Mouse (Mus musculus): ENCODE results near the gene F2r. TPM values are rescaled to one million over a fixed set of nuclear protein-coding genes. Genes with fewer than 3 reads are reported as not detected.
A peak's percentile ranks its signal among the peaks of the same experiment; 100 is the strongest.

Gene F2r
- total and polyA plus RNA-seq, 2 experiments from 2014 or later, result 28.0 to 41.7 TPM

DNA sequence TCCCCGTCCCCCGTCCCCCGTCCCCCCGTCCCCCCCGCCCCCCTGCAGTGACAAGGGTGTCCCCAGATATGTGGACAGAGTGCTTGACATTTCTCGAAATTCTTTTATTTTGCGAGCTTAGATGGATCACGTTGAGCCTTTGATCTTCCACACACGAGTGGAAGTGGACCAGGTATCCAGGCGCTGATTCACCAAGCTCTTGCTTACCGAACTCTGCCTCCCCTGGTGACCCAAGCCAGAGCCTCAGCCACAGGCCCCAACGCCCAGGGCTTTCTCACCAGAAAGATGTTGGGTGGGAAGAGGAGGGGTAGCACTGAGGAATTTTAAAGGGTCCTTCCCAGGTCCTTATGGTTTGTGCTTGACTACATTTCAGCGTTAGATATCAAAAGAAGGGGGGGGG lies 572 bp upstream of the F2r start:
- Histone ChIP-seq H3K9me3 (ENCODE audit: low read length) (no peaks in the 10 kb centered on the region), H3K36me3 (ENCODE audit: insufficient read depth) (no peaks in the 10 kb centered on the region), H3K4me1 (ENCODE audit: insufficient read depth) (peaks cover 5% of the 10 kb centered on the region; the same call in 1 of the 2 replicates), H3K4me2 (ENCODE audit: low read depth) (peak overlapping the region; percentile 90), H3K27ac (ENCODE audit: low read depth, low read length) (no peak overlapping the region), H3K27me3 (ENCODE audit: insufficient read depth, low read length) (no peaks in the 10 kb centered on the region), H3K4me3 (ENCODE audit: low read depth, low read length) (peak overlapping the region; percentile 62), H3K9ac (peak overlapping the region; percentile 71; the same call in 1 of the 2 replicates)
- ATAC-seq (no peak), DNase-seq (no peak)
- no peak for TF ChIP-seq CTCF (IDR thresholded peaks at IDR 0.05; ENCODE audit: low read depth)
- WGBS, result 5% methylated on average over 13 of the region's 13 CpGs

- peak; percentile 59; the same call in 1 of the 2 replicates for ATAC-seq
- H3K4me3 ChIP-seq (ENCODE audit: low read depth, low read length), result peak overlapping the region; percentile 62
- no peaks in the 10 kb centered on the region for H3K9me3 ChIP-seq (ENCODE audit: low read length)
- peak overlapping the region; percentile 42; the same call in 1 of the 2 replicates for H3K27ac ChIP-seq (ENCODE audit: low read depth, low read length)
- under 1% methylated on average over 21 of the region's 21 CpGs for whole genome bisulfite sequencing
- DNase-seq, result peak; percentile 45
- no peaks in the 10 kb centered on the region for H3K36me3 ChIP-seq (ENCODE audit: insufficient read depth)
- TF ChIP-seq CTCF (IDR thresholded peaks at IDR 0.05; ENCODE audit: low read depth), result no peak
- H3K4me1 ChIP-seq (ENCODE audit: insufficient read depth), result peaks cover 5% of the 10 kb centered on the region; the same call in 1 of the 2 replicates
- peak overlapping the region; percentile 71 for H3K9ac ChIP-seq
- H3K4me2 ChIP-seq (ENCODE audit: low read depth), result peak overlapping the region; percentile 90
- no peaks in the 10 kb centered on the region for H3K27me3 ChIP-seq (ENCODE audit: insufficient read depth, low read length)
These were observed 566 bp downstream of the F2r start for GRCm38 (mm10) chr13:95617671-95618171.

DNA sequence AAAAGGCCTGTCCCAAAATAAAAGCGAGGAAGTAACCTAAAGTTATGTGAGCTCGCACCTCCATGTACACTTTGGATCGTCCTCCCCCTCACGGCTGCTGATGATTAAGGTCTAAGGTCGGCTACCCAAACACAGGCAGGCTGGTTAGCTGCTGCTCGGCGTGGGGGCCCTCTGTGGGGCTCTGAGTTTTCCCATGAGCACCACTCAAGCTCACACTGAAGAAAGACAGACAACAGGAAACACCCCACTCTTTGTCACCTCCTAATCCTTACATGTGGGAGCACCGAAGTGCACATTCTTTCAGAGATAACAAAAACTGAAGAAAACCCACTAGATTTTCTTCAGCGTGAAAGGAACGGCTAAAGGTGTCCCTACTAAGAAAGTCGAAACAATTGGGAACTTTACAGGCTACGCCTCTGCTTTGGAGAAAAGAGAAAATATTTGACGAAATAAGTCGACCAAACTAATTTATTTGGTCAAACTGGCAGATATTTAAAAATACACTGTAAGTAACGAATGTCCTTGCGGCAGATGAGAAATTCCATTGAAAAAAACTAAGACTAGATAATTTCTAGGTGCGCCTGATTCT lies 1.1 kb downstream of the F2r start:
- Histone ChIP-seq H3K36me3 (ENCODE audit: insufficient read depth) (no peaks in the 10 kb centered on the region), H3K4me3 (ENCODE audit: low read depth, low read length) (peak overlapping the region; percentile 62), H3K4me1 (ENCODE audit: insufficient read depth) (peaks cover 5% of the 10 kb centered on the region; the same call in 1 of the 2 replicates), H3K9ac (peak overlapping the region; percentile 71), H3K27me3 (ENCODE audit: insufficient read depth, low read length) (no peaks in the 10 kb centered on the region), H3K4me2 (ENCODE audit: low read depth) (peak overlapping the region; percentile 90), H3K9me3 (ENCODE audit: low read length) (no peaks in the 10 kb centered on the region), H3K27ac (ENCODE audit: low read depth, low read length) (no peak overlapping the region)
- DNase-seq (peak; percentile 10), ATAC-seq (no peak)
- 7% methylated on average over 17 of the region's 17 CpGs for WGBS
- no peak for TF ChIP-seq CTCF (IDR thresholded peaks at IDR 0.05; ENCODE audit: low read depth)

GRCm38 (mm10) chr13:95616512-95616911 lies 1.8 kb downstream of the F2r start:
- ATAC-seq (no peak), DNase-seq (no peak)
- H3K9ac ChIP-seq, result no peak overlapping the region
- H3K4me3 ChIP-seq (ENCODE audit: low read depth, low read length), result peak overlapping the region; percentile 62; the same call in 1 of the 2 replicates
- peak overlapping the region; percentile 90 for H3K4me2 ChIP-seq (ENCODE audit: low read depth)
- TF ChIP-seq CTCF (IDR thresholded peaks at IDR 0.05; ENCODE audit: low read depth), result no peak
- no peaks in the 10 kb centered on the region for H3K36me3 ChIP-seq (ENCODE audit: insufficient read depth)
- H3K9me3 ChIP-seq (ENCODE audit: low read length), result no peaks in the 10 kb centered on the region
- 57% methylated on average over 11 of the region's 11 CpGs for WGBS
- no peak overlapping the region for H3K27ac ChIP-seq (ENCODE audit: low read depth, low read length)
- no peaks in the 10 kb centered on the region for H3K27me3 ChIP-seq (ENCODE audit: insufficient read depth, low read length)
- H3K4me1 ChIP-seq (ENCODE audit: insufficient read depth), result peaks cover 5% of the 10 kb centered on the region; the same call in 1 of the 2 replicates

DNA sequence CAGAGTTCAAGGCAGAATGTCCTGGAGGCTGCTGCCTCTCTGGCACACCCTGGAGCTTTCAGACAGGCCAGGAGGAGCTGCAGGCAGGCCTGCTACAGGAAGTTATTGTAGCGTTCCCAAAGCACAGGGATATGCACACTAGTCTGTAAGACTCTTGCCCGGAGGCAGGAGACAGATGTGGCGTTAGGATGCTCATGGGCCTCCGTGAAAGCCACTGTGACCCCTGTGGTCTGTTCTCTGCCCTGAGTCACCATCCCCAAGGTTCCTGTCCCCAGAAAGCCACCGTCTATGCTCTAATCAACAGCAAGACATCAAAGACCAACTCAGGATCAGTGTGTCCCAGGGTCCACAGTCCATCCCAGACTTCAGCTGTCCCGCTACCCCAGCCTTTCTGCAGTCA lies 3.5 kb downstream of the F2r start:
- no peak overlapping the region for H3K27ac ChIP-seq (ENCODE audit: low read depth, low read length)
- no peak for TF ChIP-seq CTCF (IDR thresholded peaks at IDR 0.05; ENCODE audit: low read depth)
- DNase-seq (no peak), ATAC-seq (no peak)
- H3K9me3 ChIP-seq (ENCODE audit: low read length), result no peaks in the 10 kb centered on the region
- H3K36me3 ChIP-seq (ENCODE audit: insufficient read depth), result no peaks in the 10 kb centered on the region
- H3K4me1 ChIP-seq (ENCODE audit: insufficient read depth), result peaks cover 5% of the 10 kb centered on the region; the same call in 1 of the 2 replicates
- H3K4me2 ChIP-seq (ENCODE audit: low read depth), result no peak overlapping the region
- no peak overlapping the region for H3K4me3 ChIP-seq (ENCODE audit: low read depth, low read length)
- H3K9ac ChIP-seq, result no peak overlapping the region
- no peaks in the 10 kb centered on the region for H3K27me3 ChIP-seq (ENCODE audit: insufficient read depth, low read length)
- WGBS, result 78% methylated on average over 6 of the region's 6 CpGs

GRCm38 (mm10) chr13:95612243-95612642 lies 6.0 kb downstream of the F2r start:
- H3K27me3 ChIP-seq (ENCODE audit: insufficient read depth, low read length), result no peaks in the 10 kb centered on the region
- H3K4me3 ChIP-seq (ENCODE audit: low read depth, low read length), result no peak overlapping the region
- H3K27ac ChIP-seq (ENCODE audit: low read depth, low read length), result no peak overlapping the region
- H3K4me2 ChIP-seq (ENCODE audit: low read depth), result no peak overlapping the region
- no peaks in the 10 kb centered on the region for H3K9me3 ChIP-seq (ENCODE audit: low read length)
- H3K9ac ChIP-seq, result no peak overlapping the region
- no peak for DNase-seq
- TF ChIP-seq CTCF (IDR thresholded peaks at IDR 0.05; ENCODE audit: low read depth), result no peak
- H3K36me3 ChIP-seq (ENCODE audit: insufficient read depth), result no peaks in the 10 kb centered on the region
- 84% methylated on average over 10 of the region's 10 CpGs for WGBS
- peaks cover 5% of the 10 kb centered on the region; the same call in 1 of the 2 replicates for H3K4me1 ChIP-seq (ENCODE audit: insufficient read depth)
- ATAC-seq, result no peak

DNA sequence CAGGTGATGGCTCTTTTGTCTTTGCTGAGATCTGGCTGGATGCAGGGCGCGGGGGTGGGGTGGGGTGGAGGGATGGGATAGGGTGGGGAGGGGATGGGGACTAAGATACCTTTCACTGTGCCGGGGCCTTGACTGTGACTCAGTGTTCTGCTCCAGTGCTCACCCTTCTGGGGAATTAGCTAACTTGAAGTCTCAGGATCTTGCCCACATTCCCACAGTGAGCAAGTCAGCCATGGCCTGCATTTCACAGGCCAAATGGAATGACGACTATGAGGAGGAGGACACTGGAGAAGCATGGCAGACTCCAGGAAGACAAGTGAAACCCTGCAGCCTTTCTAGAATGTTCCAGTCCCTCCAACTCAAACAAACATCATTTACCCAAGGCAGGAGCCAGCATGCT lies 6.5 kb downstream of the F2r start:
- H3K27ac ChIP-seq (ENCODE audit: low read depth, low read length), result no peak overlapping the region

More for the DNA sequence above, 6.5 kb downstream of the F2r start:
- WGBS, result 91% methylated on average over 4 of the region's 4 CpGs
- no peak overlapping the region for H3K4me3 ChIP-seq (ENCODE audit: low read depth, low read length)
- no peak overlapping the region for H3K4me2 ChIP-seq (ENCODE audit: low read depth)
- ATAC-seq (no peak), DNase-seq (no peak)
- TF ChIP-seq CTCF (IDR thresholded peaks at IDR 0.05; ENCODE audit: low read depth), result no peak
- no peaks in the 10 kb centered on the region for H3K27me3 ChIP-seq (ENCODE audit: insufficient read depth, low read length)
- H3K4me1 ChIP-seq (ENCODE audit: insufficient read depth), result peaks cover under 1% of the 10 kb centered on the region; the same call in 1 of the 2 replicates
- H3K9ac ChIP-seq, result no peak overlapping the region
- H3K9me3 ChIP-seq (ENCODE audit: low read length), result no peaks in the 10 kb centered on the region
- no peaks in the 10 kb centered on the region for H3K36me3 ChIP-seq (ENCODE audit: insufficient read depth)

Data from forebrain, postnatal 0 days (tissue).